Mouse (Mus musculus): ENCODE data around the gene Rufy1.

GRCm38 (mm10) chr11:50457111-50457911 is 26.4 kb upstream of the Rufy1 start:
- no peak for TF ChIP-seq POLR2A (IDR thresholded peaks at IDR 0.05; ENCODE audit: borderline replicate concordance, insufficient read depth, low read length)
- TF ChIP-seq CTCF (IDR thresholded peaks at IDR 0.05; ENCODE audit: borderline replicate concordance, insufficient read depth, low read depth, low read length): no peak
